Mouse (Mus musculus): ENCODE data around the gene Rabgap1l.

- TF ChIP-seq GATA1 (IDR thresholded peaks at IDR 0.05; ENCODE audit: borderline replicate concordance, low read length) (no peak), FLI1 (IDR thresholded peaks at IDR 0.05; ENCODE audit: low read length) (no peak)
These were observed 512.4 kb downstream of the Rabgap1l start for GRCm38 (mm10) chr1:160280603-160281002.
